Mouse (Mus musculus): ENCODE measurements at regions not wholly inside any gene's neighbourhood (a gene's known extent, or its start where the extent isn't known, plus 50 kb on each side); places are given as distances from the start of the nearest gene placed in this dataset.
"Not testable (repeated sequence)": the region's sequence is repeated elsewhere in the genome, so short reads cannot be mapped to it uniquely, and the experiment has no call there.

GRCm38 (mm10) chr3:38320998-38321397 lies 163.6 kb downstream of the Ankrd50 start:
- no peak for DNase-seq (ENCODE audit: low spot score)

- no peak for DNase-seq (ENCODE audit: low spot score)
These were observed 171.8 kb downstream of the Ankrd50 start for GRCm38 (mm10) chr3:38312834-38313233.

DNA sequence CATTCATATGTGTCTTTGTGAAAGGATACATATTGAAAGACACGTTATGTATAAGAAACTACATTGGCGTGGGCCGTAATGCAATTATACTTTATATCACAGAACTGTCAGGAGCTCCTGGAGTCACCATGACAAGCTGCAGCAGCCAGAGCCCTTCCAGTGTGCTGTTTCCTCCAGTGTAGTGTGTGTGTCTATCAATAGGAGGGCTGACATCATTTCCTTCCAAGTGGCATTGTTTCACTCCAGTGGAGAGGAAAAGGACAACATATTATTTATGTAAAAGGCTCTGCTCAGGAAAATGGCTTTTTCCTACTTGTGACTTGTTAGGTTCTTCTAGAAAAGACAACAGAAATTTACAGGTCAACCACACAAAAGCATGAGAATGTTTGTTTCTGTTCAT lies 172.5 kb downstream of the Ankrd50 start:
- no peak for DNase-seq (ENCODE audit: low spot score)

DNA sequence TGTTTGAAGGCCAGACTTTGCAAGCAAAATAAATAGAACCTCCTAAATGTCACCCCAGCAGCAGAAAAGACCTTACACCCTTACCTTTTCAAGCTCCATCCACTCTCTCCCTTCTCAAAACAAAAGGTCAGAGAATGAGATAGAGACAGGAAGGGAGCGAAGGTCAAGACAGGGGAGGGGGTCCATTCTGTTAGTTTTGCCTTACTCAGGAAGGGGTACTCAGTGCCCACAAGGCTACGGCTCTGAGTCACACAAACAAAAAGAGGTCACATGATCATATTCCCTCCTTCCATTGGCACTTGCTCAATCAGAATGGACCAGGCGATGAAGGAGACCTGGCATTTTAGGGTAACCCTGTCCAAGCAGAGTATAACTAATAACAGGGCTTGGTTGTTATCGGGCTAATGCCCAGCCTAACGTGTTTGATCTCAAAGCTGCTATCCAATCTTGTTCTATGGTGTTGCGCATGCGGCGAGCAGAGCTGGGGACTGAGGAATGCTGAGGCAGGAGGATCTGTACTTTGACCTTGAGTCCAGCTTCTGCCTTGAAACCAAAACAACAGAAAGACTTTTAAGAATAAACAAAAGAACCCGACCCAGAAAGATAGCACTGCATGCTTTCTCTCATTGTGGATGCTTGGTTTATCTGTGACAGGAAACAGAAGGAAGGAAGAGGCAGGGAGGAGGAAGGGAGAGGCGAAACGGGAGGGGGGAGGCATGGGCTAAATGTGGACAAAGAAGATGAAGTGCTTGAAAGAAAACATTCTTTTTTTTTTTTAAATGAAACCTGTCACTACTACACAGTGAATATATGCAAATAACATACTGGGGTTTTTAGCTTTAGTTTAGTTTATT lies 184.5 kb downstream of the Ankrd50 start:
- DNase-seq (ENCODE audit: low spot score): no peak

DNA sequence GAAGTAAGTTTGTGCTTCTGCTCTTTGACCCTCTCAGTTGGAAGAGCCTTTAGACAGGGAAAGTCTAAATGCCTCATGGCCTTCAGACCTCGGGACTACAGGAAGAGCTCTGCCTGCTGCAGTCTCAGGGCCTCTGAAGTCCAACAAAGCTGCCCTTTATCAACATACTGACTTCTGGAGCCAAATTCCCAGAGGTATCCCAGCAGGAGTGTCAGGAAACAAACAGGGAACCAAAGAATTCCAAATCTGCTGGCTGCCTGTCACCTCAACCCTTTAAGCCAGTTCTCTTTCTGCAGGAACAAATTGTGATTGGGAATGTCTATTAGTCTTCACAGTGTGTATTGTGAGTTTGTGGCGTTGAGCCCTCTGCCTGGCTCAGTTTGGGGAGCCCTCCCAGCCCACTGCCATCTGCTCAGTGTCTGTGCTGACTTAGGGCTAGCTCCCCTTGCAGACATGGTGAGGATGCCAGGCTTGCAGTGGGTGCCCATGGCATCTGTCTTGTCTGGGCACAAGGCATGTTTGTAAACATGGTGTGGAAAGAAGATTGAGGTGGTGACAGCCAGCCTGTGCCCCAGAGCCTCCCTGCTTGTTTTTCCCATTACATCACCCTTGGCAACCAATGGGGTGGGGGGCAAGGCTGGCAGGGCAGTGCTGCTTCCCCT lies 185.3 kb downstream of the Ankrd50 start:
- DNase-seq (ENCODE audit: low spot score): no peak

DNA sequence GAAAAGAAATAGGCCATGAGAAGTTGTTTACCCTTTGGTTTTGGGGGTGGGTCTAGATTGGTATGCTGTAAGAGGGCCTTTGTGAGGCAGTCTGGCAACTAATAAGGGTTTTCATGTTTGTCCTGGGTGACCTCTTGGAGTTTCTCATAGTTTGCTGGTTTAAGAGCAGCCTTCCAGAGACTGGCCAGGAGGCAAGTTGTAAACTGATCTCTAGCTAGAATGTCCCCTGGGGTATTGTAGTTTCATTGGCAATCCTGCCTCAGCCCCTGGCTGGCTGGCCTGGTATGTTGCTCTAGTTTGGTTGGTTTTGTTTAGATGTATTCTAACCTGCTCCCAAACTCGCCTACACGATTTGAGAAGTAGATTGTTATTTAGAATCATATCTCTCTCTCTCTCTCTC lies 187.1 kb downstream of the Ankrd50 start:
- DNase-seq (ENCODE audit: low spot score): no peak

- no peak for DNase-seq (ENCODE audit: low spot score)
These were observed 195.6 kb downstream of the Ankrd50 start for GRCm38 (mm10) chr3:38289062-38289461.

DNA sequence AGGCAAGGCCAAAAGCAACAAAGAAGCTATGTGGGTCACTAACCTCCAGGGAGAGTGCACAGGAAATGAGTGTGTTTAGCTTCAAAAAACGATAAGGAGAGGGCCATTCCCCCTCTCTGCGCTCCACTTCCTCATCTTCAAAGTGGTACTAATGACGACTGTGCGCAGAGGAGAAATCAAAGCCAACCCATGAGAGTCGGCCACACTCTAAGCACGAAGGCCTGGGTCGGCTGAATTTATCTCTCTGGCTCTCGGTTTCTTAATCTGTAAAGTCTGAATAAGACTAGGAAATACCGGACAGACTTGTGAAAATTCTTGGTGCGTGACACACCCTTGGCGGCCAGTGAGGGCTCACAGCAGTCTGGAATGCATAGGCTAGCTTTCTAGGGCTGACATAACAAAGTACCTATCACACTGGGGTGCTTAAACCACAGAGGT lies 200.9 kb downstream of the Ankrd50 start:
- no peak for DNase-seq (ENCODE audit: low spot score)

DNA sequence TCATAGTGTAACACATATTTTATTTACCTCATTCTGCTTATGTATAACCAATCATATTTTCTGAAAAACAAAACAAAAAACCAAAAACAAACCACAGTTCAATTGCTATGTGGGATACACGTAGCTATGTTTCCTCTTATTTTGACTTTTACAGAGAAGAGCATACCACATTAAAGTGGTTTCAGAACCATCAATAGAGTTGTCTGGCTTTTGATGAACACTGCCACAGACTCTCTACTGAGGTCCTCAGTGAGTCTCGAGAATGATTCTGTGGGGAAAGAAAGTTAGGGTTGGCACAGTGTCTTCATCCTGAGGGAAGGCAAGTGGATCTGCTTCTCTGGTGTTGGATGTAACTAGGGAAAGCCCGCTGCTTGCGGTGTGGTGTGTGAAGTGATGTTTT lies 201.8 kb downstream of the Ankrd50 start:
- no peak for DNase-seq (ENCODE audit: low spot score)

- no peak for DNase-seq (ENCODE audit: low spot score)
These were observed 203.0 kb downstream of the Ankrd50 start for GRCm38 (mm10) chr3:38281683-38282082.

- no peak for DNase-seq (ENCODE audit: low spot score)
These were observed 203.8 kb downstream of the Ankrd50 start for GRCm38 (mm10) chr3:38280876-38281275.

GRCm38 (mm10) chr3:38280105-38280504 lies 204.5 kb downstream of the Ankrd50 start:
- no peak for DNase-seq (ENCODE audit: low spot score)

DNA sequence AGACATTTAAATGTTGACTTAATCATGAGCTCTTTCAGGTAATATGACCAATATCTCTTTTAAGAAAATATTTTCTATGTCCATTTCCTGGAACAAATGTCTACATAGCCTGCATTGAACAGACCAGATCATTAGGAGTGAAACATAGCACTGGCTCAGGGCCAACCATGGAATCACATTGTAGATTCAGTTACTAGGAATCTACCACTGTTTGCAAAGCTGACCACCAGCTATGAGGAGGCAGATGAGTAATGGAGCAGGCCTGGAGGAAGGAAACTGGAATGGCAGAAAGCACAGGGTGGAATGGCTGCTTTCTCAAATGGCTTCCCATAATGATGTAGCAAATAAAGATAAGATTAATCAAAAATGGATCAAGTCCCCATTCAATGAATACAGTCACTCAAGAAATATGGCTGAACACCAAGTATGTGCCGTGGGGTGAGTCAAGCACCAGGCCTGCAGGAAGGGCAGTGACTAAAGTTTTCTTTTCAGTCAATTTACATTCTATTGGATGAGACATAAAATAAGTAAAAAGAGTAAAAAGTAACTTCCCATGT lies 207.6 kb downstream of the Ankrd50 start:
- DNase-seq (ENCODE audit: low spot score): no peak

DNA sequence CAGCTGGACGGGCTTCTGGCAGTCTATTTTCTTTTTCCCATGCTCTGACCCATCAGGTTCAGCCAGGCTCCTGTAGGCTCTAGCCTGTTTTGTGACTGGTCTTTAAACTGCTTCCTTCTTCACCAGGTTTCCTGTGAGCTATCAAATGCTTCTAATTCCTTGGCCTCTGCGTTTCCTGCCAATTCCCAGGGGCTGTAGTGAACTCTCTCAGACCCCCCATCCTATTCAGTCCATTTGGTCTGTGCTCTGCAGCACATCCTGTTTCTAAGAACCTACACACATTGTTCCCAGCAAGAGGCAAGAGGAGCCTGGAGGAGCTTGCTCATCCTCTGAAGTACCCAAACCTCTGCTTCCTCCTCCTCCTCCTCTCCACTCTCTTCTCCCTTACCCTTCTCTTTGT lies 209.3 kb downstream of the Ankrd50 start:
- DNase-seq (ENCODE audit: low spot score): no peak

DNA sequence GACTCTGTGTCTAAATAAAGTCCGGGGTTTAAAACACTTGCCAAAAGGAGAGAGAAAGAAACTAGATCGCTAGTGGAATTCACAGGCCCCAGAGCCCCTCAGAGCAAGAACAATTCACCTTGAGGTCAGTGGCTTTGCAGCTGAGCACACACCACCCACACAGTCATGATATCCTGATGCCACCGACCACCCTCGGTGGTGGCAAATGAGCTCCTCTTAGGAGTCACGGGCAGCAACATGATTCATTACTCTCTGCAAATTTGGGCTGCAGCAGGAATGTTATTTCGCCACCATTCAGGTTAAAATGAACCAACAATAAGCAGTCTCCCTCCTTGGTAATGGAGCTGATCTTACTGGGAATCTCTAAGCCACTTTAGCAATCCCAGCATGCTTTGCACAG lies 213.9 kb downstream of the Ankrd50 start:
- DNase-seq (ENCODE audit: low spot score): no peak

- no peak for DNase-seq (ENCODE audit: low spot score)
These were observed 216.4 kb downstream of the Ankrd50 start for GRCm38 (mm10) chr3:38268226-38268625.

GRCm38 (mm10) chr3:38263261-38264141 lies 221.1 kb downstream of the Ankrd50 start:
- no peak for DNase-seq (ENCODE audit: low spot score)

DNA sequence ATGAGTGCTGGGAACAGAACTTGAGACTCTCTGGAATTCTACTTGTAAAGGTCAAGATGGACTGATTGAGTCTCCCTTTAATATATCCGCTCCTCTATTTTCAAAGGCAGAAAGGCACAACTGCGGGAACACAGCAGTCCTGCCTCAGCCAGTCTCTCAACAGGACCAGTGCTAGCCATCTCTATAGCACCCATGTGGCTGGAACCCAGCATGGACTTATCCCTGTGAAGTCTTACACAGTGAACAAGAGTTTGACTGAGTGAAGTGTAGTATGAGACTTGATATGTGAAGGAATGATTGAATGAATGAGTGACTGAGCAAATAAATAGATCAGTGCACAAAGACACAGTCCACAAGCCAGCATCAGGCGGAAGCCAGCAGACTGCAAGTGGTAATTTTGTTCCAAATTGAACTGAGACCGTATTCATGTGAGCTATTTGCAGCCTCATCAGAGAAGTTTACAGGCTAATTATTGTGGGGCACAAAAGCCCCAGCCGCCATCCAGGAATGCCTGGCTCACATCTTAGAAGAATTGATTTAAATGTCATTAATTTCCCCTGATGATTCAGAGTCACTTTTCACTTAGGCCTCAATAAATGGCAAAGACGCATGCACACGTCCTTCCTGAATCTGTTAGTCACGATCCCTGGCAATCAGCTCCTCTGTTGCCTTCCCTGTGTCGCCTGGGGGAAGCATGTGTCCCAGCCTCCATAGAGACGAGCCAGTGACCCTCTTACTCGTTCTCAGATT lies 223.1 kb downstream of the Ankrd50 start:
- DNase-seq (ENCODE audit: low spot score): no peak

GRCm38 (mm10) chr3:38259223-38259622 lies 225.4 kb downstream of the Ankrd50 start:
- not testable (repeated sequence) for DNase-seq (ENCODE audit: low spot score)

GRCm38 (mm10) chr3:38257843-38258290 lies 226.8 kb downstream of the Ankrd50 start:
- DNase-seq (ENCODE audit: low spot score): no peak

All from ovary, postnatal 10 days (tissue).